Mouse (Mus musculus) ES-Bruce4 (cell line): ENCODE data around the gene Ddx49. TPM values are rescaled to one million over a fixed set of nuclear protein-coding genes. Genes with fewer than 3 reads are reported as not detected.
A peak's percentile ranks its signal among the peaks of the same experiment; 100 is the strongest.

Experiments used
- H3K27ac ChIP-seq: 2 replicates; pipeline ENCODE4 v1.5.1; 2012; ENCODE audit warnings: low read length, inconsistent platforms; ENCODE audit not compliant: insufficient read depth
- H3K27me3 ChIP-seq: 2 replicates; pipeline ENCODE4 v1.6.1; 2012; ENCODE audit warnings: mild to moderate bottlenecking, low read length, inconsistent platforms; ENCODE audit not compliant: control insufficient read depth, poor library complexity, insufficient read depth, severe bottlenecking
- H3K36me3 ChIP-seq: 2 replicates; pipeline ENCODE4 v1.6.1; 2012; ENCODE audit warnings: inconsistent platforms, mild to moderate bottlenecking, low read length, moderate library complexity; ENCODE audit not compliant: control insufficient read depth, poor library complexity, insufficient read depth, severe bottlenecking
- H3K4me1 ChIP-seq: one replicate; pipeline ENCODE4 v1.8.1; 2011; ENCODE audit warnings: low read length; ENCODE audit not compliant: control insufficient read depth, insufficient read depth
- H3K4me3 ChIP-seq: 2 replicates; pipeline ENCODE4 v1.5.1; 2011; ENCODE audit warnings: low read depth, mild to moderate bottlenecking, low read length
- H3K9ac ChIP-seq: 2 replicates; pipeline ENCODE4 v1.6.1; 2012; ENCODE audit warnings: low read depth, mild to moderate bottlenecking, inconsistent platforms; ENCODE audit not compliant: poor library complexity, severe bottlenecking
- H3K9me3 ChIP-seq: replicated peaks from 2 replicates; pipeline ENCODE4 v1.6.1; 2012; ENCODE audit warnings: mild to moderate bottlenecking, low read length, inconsistent platforms; ENCODE audit not compliant: control insufficient read depth, poor library complexity, insufficient read depth, severe bottlenecking
- CTCF ChIP-seq: IDR thresholded peaks from one replicate; pipeline ENCODE4 v1.8.1; 2011; ENCODE audit warnings: low read depth, low read length
- EP300 ChIP-seq: IDR thresholded peaks from 2 replicates; pipeline ENCODE4 v1.6.1; 2011; ENCODE audit warnings: low read depth, low read length; ENCODE audit not compliant: insufficient read depth
- POLR2A ChIP-seq: IDR thresholded peaks from one replicate; pipeline ENCODE4 v1.8.1; 2011; ENCODE audit warnings: low read length; ENCODE audit not compliant: insufficient read depth
- polyA plus RNA-seq: library from polyadenylated mRNA; stranded (reverse); fragments of >200 nt; gene quantifications from 2 replicates; pipeline ENCODE4 v1.2.4, GENCODE M21; 2011; ENCODE audit warnings: low read depth; ENCODE audit not compliant: missing spikeins, insufficient read depth, insufficient read length

Ddx49 gene
- polyA plus RNA-seq, 1 experiment: 45.3 TPM

GRCm38 (mm10) chr8:70343696-70344095 is 41.4 kb upstream of the Ddx49 start:
- no peaks in the 10 kb centered on the region for H3K9me3 ChIP-seq
- TF ChIP-seq CTCF (peak; percentile 56), EP300 (no peak)
- no peak overlapping the region for H3K27ac ChIP-seq
- no peak overlapping the region for H3K9ac ChIP-seq
- H3K36me3 ChIP-seq: peaks cover 54% of the 10 kb centered on the region
- no peak overlapping the region for H3K4me3 ChIP-seq
- peaks cover 2% of the 10 kb centered on the region for H3K4me1 ChIP-seq
- no peaks in the 10 kb centered on the region for H3K27me3 ChIP-seq

- no peak overlapping the region for H3K4me3 ChIP-seq
- no peaks in the 10 kb centered on the region for H3K9me3 ChIP-seq
- no peak overlapping the region for H3K27ac ChIP-seq
Observed at GRCm38 (mm10) chr8:70343076-70343475, 40.8 kb upstream of the Ddx49 start.

GRCm38 (mm10) chr8:70342007-70342406 is 39.7 kb upstream of the Ddx49 start:
- no peak overlapping the region for H3K9ac ChIP-seq
- no peak overlapping the region for H3K4me3 ChIP-seq
- H3K36me3 ChIP-seq: peaks cover 70% of the 10 kb centered on the region
- H3K27ac ChIP-seq: no peak overlapping the region
- no peaks in the 10 kb centered on the region for H3K27me3 ChIP-seq
- H3K9me3 ChIP-seq: no peaks in the 10 kb centered on the region
- no peaks in the 10 kb centered on the region for H3K4me1 ChIP-seq
- TF ChIP-seq CTCF: no peak

More at GRCm38 (mm10) chr8:70343076-70343475, 40.8 kb upstream of the Ddx49 start:
- no peaks in the 10 kb centered on the region for H3K4me1 ChIP-seq
- H3K36me3 ChIP-seq: peaks cover 60% of the 10 kb centered on the region
- no peaks in the 10 kb centered on the region for H3K27me3 ChIP-seq
- no peak for TF ChIP-seq EP300
- no peak for TF ChIP-seq CTCF
- no peak for TF ChIP-seq POLR2A
- H3K9ac ChIP-seq: no peak overlapping the region

GRCm38 (mm10) chr8:70340659-70341058 is 38.4 kb upstream of the Ddx49 start:
- Histone ChIP-seq H3K9ac (no peak overlapping the region), H3K36me3 (peaks cover 79% of the 10 kb centered on the region)
- TF ChIP-seq EP300 (no peak), CTCF (no peak), POLR2A (no peak)

GRCm38 (mm10) chr8:70338931-70339330 is 36.6 kb upstream of the Ddx49 start:
- H3K4me1 ChIP-seq: no peaks in the 10 kb centered on the region

More at GRCm38 (mm10) chr8:70340659-70341058, 38.4 kb upstream of the Ddx49 start:
- no peaks in the 10 kb centered on the region for H3K27me3 ChIP-seq
- no peaks in the 10 kb centered on the region for H3K4me1 ChIP-seq
- no peak overlapping the region for H3K27ac ChIP-seq
- H3K9me3 ChIP-seq: no peaks in the 10 kb centered on the region
- no peak overlapping the region for H3K4me3 ChIP-seq

GRCm38 (mm10) chr8:70332878-70333202 is 30.6 kb upstream of the Ddx49 start:
- H3K4me1 ChIP-seq: peaks cover 2% of the 10 kb centered on the region
- no peak overlapping the region for H3K9ac ChIP-seq
- H3K36me3 ChIP-seq: peaks cover 47% of the 10 kb centered on the region
- no peaks in the 10 kb centered on the region for H3K9me3 ChIP-seq
- H3K4me3 ChIP-seq: no peak overlapping the region
- no peak overlapping the region for H3K27ac ChIP-seq
- H3K27me3 ChIP-seq: no peaks in the 10 kb centered on the region
- no peak for TF ChIP-seq POLR2A
- no peak for TF ChIP-seq CTCF
- no peak for TF ChIP-seq EP300

More at GRCm38 (mm10) chr8:70338931-70339330, 36.6 kb upstream of the Ddx49 start:
- H3K27me3 ChIP-seq: no peaks in the 10 kb centered on the region
- no peak overlapping the region for H3K9ac ChIP-seq
- H3K4me3 ChIP-seq: no peak overlapping the region
- TF ChIP-seq CTCF (no peak), POLR2A (no peak), EP300 (no peak)
- peaks cover 94% of the 10 kb centered on the region for H3K36me3 ChIP-seq
- no peaks in the 10 kb centered on the region for H3K9me3 ChIP-seq
- H3K27ac ChIP-seq: no peak overlapping the region
